Mouse (Mus musculus) MEL (cell line): ENCODE data around the gene Tmco5.

ENCODE experiments used
- CHD1 ChIP-seq: IDR thresholded peaks from 2 replicates; pipeline ENCODE4 v1.6.1; 2012; ENCODE audit warnings: low read depth, mild to moderate bottlenecking, inconsistent platforms, low read length, improper control_type of control experiment
- CTCF ChIP-seq, 3 experiments: IDR thresholded peaks in 2 of 3; conservative IDR thresholded peaks in 1 of 3; 2 replicates each; pipeline ENCODE4 v1.5.1; 2011 to 2012; ENCODE audit warnings: low read length in 3 of 3, low read depth in 2 of 3, mild to moderate bottlenecking in 2 of 3, improper control_type of control experiment in 1 of 3, inconsistent platforms in 1 of 3, mixed read lengths in 1 of 3, moderate library complexity in 1 of 3; ENCODE audit not compliant: control insufficient read depth in 1 of 3, insufficient read depth in 1 of 3, poor library complexity in 1 of 3, severe bottlenecking in 1 of 3
- EP300 ChIP-seq, 2 experiments: IDR thresholded peaks; 2 replicates each; pipeline ENCODE4 v1.6.1; 2011; ENCODE audit warnings: improper control_type of control experiment in 2 of 2, low read length in 2 of 2, low read depth in 1 of 2, mild to moderate bottlenecking in 1 of 2
- ETS1 ChIP-seq: IDR thresholded peaks from 2 replicates; pipeline ENCODE4 v1.6.1; 2012; ENCODE audit warnings: low read depth, mild to moderate bottlenecking, inconsistent platforms, low read length, improper control_type of control experiment, moderate library complexity
- MXI1 ChIP-seq: IDR thresholded peaks from 2 replicates; pipeline ENCODE4 v1.6.1; 2011; ENCODE audit warnings: mild to moderate bottlenecking, low read depth, low read length, improper control_type of control experiment
- POLR2A ChIP-seq, 2 experiments: IDR thresholded peaks; 2 replicates each; pipeline ENCODE4 v1.6.1; 2011 to 2012; ENCODE audit warnings: low read length in 2 of 2, mild to moderate bottlenecking in 2 of 2, control low read depth in 1 of 2, improper control_type of control experiment in 1 of 2, low read depth in 1 of 2, moderate library complexity in 1 of 2; ENCODE audit not compliant: control insufficient read depth in 1 of 2, insufficient read depth in 1 of 2, poor library complexity in 1 of 2
- POLR2AphosphoS2 ChIP-seq: IDR thresholded peaks from 2 replicates; pipeline ENCODE4 v1.6.1; 2011; ENCODE audit warnings: low read length, improper control_type of control experiment
- SMC3 ChIP-seq: IDR thresholded peaks from 2 replicates; pipeline ENCODE4 v1.6.1; 2011; ENCODE audit warnings: low read depth, low read length, improper control_type of control experiment

DNA sequence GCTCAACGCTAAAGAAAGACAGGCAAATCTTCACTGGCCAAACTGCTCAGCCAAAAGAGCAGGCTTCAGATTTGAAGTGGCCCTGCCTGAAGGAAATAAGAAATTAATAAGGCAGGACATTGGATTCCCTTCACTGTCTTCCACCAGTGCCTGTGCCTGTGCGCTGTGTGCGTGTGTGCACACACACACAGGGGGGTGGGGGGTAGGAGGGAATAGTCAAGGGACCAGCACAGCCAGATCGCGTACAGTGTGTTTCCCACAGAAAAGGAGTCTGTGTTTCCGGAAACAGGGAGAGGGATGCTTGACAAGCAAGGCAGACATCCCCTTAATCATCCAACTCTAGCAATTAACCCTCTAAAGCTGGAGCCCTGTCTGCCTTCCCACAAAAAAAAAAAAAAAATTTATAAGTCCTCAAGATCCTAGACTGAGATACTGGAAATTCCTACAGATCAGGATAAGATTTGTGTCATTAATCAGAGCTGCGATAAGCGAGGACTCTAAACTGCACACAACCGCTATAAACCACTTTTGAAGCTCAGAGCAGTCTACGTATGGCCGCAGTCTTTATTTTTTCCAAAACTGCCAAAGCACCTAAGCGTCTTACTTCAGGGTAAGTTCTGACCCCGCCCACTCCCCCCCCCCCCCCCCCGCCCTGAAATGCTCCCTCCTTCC is 15.0 kb downstream of the Tmco5 start:
- TF ChIP-seq CHD1 (no peak), POLR2A (IDR thresholded peaks at IDR 0.05; ENCODE audit: control insufficient read depth in 1 of 2, insufficient read depth in 1 of 2, low read depth in 1 of 2, low read length in 2 of 2, poor library complexity in 1 of 2) (no peak), CTCF (IDR thresholded peaks at IDR 0.05 in 2 of 3, conservative IDR thresholded peaks at IDR 0.05 in 1 of 3; ENCODE audit: control insufficient read depth in 1 of 3, insufficient read depth in 1 of 3, low read depth in 2 of 3, low read length in 3 of 3, poor library complexity in 1 of 3, severe bottlenecking in 1 of 3) (no peak), MXI1 (no peak), ETS1 (no peak), SMC3 (no peak), POLR2AphosphoS2 (no peak), EP300 (IDR thresholded peaks at IDR 0.05; ENCODE audit: low read depth in 1 of 2, low read length in 2 of 2) (no peak)
